Mouse (Mus musculus): ENCODE results near the gene Kcnd2. TPM values are rescaled to one million over a fixed set of nuclear protein-coding genes. Genes with fewer than 3 reads are reported as not detected.

Kcnd2 gene
- polyA plus RNA-seq, 3 experiments from 2014 or later: not detected

GRCm38 (mm10) chr6:21697641-21698040 is 482.3 kb downstream of the Kcnd2 start:
- ATAC-seq: no peak

GRCm38 (mm10) chr6:21701131-21701530 is 485.8 kb downstream of the Kcnd2 start:
- ATAC-seq: no peak

DNA sequence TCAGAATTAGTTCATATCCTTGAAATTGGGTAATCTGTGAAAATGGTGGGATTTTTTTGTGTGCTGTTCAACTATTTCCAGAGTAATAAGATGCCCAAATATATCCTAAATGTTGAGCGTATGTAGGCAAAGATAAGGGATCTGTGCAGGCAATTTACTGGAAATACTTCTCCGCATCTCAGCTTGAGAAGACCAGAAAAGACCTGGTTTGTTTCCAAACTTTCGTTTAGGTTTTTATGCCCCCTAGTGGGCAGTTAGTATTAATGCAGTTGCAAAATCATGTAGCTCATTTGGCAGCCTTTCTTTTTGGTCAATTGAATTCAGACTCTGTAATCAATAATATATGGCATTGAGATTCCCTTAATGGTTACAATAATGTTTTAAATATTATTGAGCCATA is 493.9 kb downstream of the Kcnd2 start:
- no peak for ATAC-seq

GRCm38 (mm10) chr6:21719121-21719520 is 503.8 kb downstream of the Kcnd2 start:
- no peak for ATAC-seq

GRCm38 (mm10) chr6:21722238-21722637 is 506.9 kb downstream of the Kcnd2 start:
- ATAC-seq: no peak

- no peak for ATAC-seq
Measured at GRCm38 (mm10) chr6:21740606-21741005, 525.3 kb downstream of the Kcnd2 start.

- no peak for ATAC-seq
Measured at GRCm38 (mm10) chr6:21744615-21745266, 529.4 kb downstream of the Kcnd2 start.

DNA sequence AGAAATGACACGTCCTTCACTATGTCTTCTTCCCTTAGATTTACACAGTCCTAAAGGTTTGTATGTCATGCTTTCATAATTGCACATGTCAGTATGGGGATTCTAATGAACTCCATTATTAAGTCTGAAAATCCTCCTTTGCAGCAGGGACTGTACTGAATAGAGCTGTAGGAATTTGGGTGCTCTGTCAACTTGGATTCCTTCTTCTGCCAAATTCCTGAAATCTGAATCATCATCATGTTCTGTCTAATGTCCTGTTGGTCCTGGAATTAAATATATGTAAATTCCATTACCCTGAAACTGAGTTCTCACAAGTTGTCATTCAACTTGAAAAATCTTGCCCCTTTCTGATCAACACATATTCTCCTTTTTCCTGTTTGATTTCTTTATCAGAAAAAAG is 532.2 kb downstream of the Kcnd2 start:
- no peak for ATAC-seq

GRCm38 (mm10) chr6:21767787-21768221 is 552.5 kb downstream of the Kcnd2 start:
- no peak for ATAC-seq

DNA sequence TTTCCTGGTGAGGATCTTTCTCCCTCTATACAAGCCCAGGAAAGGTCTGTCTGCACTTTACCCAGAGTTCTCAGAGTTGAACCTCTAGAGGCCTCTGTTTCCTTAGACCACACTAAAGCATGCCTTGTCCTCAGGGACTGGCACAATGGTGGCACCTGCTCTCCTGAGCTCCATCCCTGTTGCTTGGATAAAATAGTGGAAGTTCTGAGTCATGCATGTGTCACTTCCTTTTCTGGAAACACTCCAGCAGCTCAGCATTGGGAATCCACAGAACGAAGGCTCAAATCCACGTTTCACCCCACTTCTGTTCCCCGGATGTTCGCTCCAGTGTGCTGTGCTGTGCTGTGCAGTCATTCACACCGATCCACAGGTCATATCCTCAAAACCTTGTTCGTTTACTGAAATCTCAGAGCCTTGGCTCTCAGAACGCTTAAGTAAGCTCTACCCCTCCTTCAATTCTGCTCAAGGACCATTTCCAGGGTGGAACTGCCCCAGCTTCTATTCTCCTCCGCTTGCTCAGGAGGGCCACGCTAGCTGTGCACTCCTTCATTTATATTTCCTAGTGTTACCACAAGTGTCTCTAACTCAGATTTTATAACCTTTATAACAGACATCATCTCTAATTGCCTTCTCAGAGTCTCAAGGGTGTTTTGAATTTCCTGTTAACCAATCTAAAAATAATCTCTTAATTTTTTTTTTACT is 553.6 kb downstream of the Kcnd2 start:
- no peak for ATAC-seq

- ATAC-seq: no peak
Measured at GRCm38 (mm10) chr6:21769447-21769809, 554.1 kb downstream of the Kcnd2 start.

- no peak for ATAC-seq
Measured at GRCm38 (mm10) chr6:21774213-21774916, 559.1 kb downstream of the Kcnd2 start.
